Mouse (Mus musculus) CH12.LX (cell line): Measurements from ENCODE around the gene Ap4s1.

Source experiments
- CTCF ChIP-seq, 2 experiments: IDR thresholded peaks in 1 of 2; conservative IDR thresholded peaks in 1 of 2; 2 replicates each; pipeline ENCODE4 v1.5.1; 2011 to 2012; ENCODE audit warnings: low read depth in 2 of 2, low read length in 2 of 2, improper control_type of control experiment in 1 of 2, inconsistent platforms in 1 of 2, mild to moderate bottlenecking in 1 of 2, moderate library complexity in 1 of 2
- E2F4 ChIP-seq: IDR thresholded peaks from 2 replicates; pipeline ENCODE4 v1.6.1; 2011; ENCODE audit warnings: low read depth, low read length, improper control_type of control experiment; ENCODE audit not compliant: insufficient replicate concordance
- MAFK ChIP-seq: IDR thresholded peaks from 2 replicates; pipeline ENCODE4 v1.6.1; 2011; ENCODE audit warnings: low read length, improper control_type of control experiment; ENCODE audit not compliant: insufficient replicate concordance
- MAX ChIP-seq: IDR thresholded peaks from 2 replicates; pipeline ENCODE4 v1.6.1; 2011; ENCODE audit warnings: low read length, improper control_type of control experiment
- MEF2A ChIP-seq: IDR thresholded peaks from 2 replicates; pipeline ENCODE4 v1.6.1; 2014; ENCODE audit warnings: low read depth, mild to moderate bottlenecking, inconsistent platforms, low read length, improper control_type of control experiment, borderline replicate concordance
- MYC ChIP-seq: IDR thresholded peaks from 2 replicates; pipeline ENCODE4 v1.6.1; 2011; ENCODE audit warnings: low read depth, mild to moderate bottlenecking, improper control_type of control experiment, low read length
- POLR2A ChIP-seq: IDR thresholded peaks from 2 replicates; pipeline ENCODE4 v1.6.1; 2011; ENCODE audit warnings: low read depth, mild to moderate bottlenecking, improper control_type of control experiment, low read length
- USF1 ChIP-seq: IDR thresholded peaks from 2 replicates; pipeline ENCODE4 v1.6.1; 2014; ENCODE audit warnings: low read depth, mild to moderate bottlenecking, inconsistent platforms, low read length, improper control_type of control experiment
- ZMIZ1 ChIP-seq: IDR thresholded peaks from 2 replicates; pipeline ENCODE4 v1.6.1; 2012; ENCODE audit warnings: low read depth, mild to moderate bottlenecking, inconsistent platforms, low read length, improper control_type of control experiment

- TF ChIP-seq ZMIZ1: no peak
- no peak for TF ChIP-seq MAX
- TF ChIP-seq E2F4: no peak
- TF ChIP-seq MAFK: no peak
- TF ChIP-seq POLR2A: no peak
- TF ChIP-seq CTCF (conservative IDR thresholded peaks at IDR 0.05 in 1 of 2, IDR thresholded peaks at IDR 0.05 in 1 of 2; ENCODE audit: low read depth in 2 of 2, low read length in 2 of 2): no peak
- no peak for TF ChIP-seq USF1
- TF ChIP-seq MYC: no peak
- TF ChIP-seq MEF2A: no peak
Measured at GRCm38 (mm10) chr12:51663011-51663410, 27.8 kb upstream of the Ap4s1 start.
